Mouse (Mus musculus) spleen, postnatal 10 days (tissue): ENCODE data around the gene Prrxl1.
A peak's percentile ranks its signal among the peaks of the same experiment; 100 is the strongest.

Source experiments
- DNase-seq, 2 experiments: peaks; one replicate each; pipeline ENCODE4 v3.0.0; 2021 to 2022; ENCODE audit warnings: low spot score in 2 of 2

Gene Prrxl1

DNA sequence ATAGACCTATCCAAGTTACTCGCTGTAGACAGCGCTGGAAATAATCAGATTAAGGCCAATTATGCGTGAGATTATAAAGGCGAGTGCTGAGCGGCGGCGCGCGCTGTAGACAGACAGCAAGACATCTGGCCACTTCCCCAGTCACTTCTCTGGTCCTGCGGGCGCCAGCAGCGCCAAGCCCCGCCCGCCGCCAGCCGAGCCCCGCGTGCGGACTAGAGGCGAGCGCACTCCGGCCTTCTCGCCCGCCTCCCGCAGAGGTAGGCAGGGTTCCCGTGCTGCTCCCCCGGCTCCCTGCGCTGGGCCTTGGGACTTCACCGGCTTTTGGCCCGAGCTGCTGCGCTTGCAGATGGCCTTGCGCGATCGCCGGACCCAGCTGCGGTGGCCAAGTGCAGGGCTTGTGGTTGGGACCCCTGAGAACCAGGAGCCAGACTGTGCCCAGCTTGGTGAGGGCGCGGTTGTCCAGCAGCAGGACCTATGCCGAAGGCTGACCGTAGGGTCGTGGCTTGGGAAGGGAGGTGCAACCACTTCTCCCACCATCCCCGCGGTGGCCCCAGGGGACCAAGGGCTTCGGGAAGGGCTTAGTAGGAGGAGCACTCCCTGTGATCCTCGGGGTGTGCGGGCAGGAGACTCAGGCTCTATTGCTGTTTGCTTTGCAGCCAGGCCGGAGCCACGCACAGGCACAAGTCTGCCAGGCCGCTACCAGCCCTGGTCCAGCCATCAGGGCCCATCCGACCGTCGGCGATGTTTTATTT is at the start of gene Prrxl1:
Gene Prrxl1, plus strand, starts transcription at position 118 of the 752 bp plus-strand sequence.
- DNase-seq, result no peak

DNA sequence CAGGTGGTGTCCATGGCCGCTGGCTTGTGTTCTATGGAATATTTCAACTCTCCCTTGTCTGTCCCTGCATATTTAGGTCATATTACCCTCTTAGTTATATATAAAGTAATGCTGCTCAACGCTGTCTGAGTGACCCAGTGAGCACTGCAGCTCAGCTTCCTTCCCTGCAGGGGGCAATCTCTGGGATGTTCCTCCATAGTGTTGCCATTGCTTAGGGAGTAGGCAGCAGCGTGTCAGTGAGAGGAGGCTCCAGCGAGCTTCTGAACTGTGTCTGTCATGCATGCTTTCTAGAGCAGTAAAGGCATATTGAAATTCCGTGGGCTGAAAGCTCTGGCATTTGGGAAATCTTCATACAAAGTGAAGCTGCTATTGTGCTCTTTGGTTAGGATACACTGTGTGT is 47.4 kb upstream of the Prrxl1 start:
- no peak for DNase-seq

DNA sequence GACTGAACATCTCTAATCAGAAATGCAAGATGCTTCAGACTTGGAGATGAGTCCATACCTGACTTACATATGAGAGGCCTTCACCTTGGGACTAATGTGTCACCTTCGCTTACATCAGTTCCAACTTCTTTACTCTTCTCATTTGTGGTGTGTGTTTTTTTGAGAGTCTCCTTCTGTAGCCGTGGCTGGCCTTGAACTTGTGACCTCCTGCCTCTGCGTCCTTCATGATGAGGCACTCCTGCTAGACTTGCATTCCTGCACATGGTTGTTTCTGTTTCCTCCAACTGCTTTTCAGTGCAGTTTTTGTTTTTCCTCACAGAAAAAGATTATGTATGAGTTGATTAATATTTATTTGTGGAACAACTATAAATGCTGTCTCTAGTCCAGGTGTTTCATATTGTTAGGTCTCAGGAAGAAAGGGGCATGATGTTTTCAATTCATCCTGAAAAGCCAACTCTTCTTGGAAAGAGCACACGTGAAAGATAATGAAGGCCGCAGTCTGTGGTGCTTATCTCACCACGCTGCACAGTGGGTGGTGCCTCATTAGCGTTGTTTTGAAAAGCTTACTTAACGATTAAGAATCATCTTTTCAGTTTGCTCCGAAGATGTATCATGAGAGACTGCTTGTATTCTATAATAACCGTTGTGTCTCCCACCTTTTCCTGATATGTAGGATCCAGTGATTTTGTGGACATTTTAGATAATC is 45.9 kb upstream of the Prrxl1 start:
- no peak for DNase-seq

- DNase-seq, result no peak
These were observed 44.2 kb upstream of the Prrxl1 start for GRCm38 (mm10) chr14:32554860-32555526.

GRCm38 (mm10) chr14:32561428-32561827 is 37.8 kb upstream of the Prrxl1 start:
- DNase-seq, result no peak

DNA sequence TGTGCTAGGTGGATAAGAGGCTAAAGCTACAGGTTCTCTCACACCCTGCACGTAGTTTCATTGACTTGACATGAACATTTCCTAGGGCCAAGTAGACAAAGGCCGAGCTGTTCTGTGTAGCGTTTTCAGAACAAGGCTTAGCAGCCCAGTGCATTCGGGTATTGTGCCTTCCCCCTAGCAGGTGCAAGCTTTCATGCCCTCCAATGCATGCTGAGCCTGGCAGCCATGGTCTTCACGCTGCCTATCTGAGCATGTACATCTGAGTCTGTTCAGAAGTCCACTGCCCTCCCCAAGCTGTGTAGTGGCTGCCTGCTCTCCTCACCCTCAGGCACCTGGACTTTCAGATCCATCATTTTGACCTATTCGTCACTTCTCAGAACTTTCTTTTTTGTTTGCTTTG is 35.5 kb upstream of the Prrxl1 start:
- no peak for DNase-seq

- DNase-seq, result no peak
These were observed 26.7 kb upstream of the Prrxl1 start for GRCm38 (mm10) chr14:32572519-32572918.

DNA sequence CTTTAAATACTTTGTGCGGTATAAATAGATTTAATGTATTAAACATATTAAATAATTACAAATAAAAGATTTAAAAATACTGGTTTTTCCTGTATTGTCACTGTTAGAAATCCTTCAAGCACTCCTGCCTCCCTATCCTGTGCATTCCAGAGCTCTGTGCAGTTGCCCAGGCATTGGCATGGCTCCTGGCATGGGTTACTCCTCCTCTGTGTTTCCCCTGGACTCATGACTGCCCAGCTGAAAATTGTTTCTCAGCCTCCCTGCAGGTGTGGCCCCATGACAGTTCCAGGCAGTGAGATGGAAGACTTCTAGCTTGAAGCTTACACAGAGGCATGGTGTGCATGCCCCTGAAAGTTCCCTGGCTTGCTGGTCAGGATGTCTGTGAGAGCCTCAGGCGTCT is 20.8 kb upstream of the Prrxl1 start:
- no peak for DNase-seq

- DNase-seq, result no peak
These were observed 15.5 kb upstream of the Prrxl1 start for GRCm38 (mm10) chr14:32583696-32584095.

GRCm38 (mm10) chr14:32587013-32587784 is 12.0 kb upstream of the Prrxl1 start:
- DNase-seq, result peak; percentile 53 to 79

- no peak for DNase-seq
These were observed 8.8 kb upstream of the Prrxl1 start for GRCm38 (mm10) chr14:32590377-32590776.

- peak; percentile 37 to 80 for DNase-seq
These were observed 1.7 kb upstream of the Prrxl1 start for GRCm38 (mm10) chr14:32597232-32598231.

DNA sequence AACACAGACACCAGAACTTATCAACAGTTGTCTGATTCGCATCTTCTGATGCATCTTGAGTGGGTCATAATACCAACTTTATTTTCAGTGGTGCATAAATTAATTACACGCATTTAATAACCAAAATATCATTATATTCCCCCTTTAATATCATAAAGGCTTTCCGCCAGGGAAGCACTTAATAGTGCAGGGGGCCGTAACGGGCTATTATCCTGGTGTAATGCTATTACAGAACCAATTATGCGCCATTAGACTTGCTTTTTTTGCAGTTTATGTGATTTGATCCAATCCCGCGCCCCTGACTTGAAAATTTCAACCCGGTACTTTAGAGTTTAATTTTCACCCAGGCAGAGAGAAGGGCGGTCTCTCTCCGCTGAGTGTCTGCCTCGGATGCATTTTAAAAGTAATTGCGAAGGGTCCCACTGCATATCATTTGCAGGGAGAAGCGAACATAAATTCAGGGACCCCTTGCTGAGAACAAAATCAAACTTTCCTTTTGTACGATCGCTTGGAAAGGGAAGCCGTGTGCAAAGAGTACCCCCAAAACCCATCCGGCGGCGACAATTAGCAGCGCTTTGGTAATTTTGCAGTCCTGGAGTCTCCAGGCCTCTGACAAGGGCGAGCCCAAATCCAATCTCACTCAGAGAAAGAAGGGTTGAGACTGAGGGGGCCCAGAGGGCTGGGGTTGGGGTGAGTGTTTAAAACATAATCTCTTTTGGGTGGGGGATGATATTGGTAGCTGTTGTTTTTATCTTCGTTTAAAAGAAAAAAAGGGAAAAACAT is 579 bp upstream of the Prrxl1 start:
- DNase-seq, result no peak

GRCm38 (mm10) chr14:32600110-32600509 is 903 bp downstream of the Prrxl1 start:
- DNase-seq, result no peak

DNA sequence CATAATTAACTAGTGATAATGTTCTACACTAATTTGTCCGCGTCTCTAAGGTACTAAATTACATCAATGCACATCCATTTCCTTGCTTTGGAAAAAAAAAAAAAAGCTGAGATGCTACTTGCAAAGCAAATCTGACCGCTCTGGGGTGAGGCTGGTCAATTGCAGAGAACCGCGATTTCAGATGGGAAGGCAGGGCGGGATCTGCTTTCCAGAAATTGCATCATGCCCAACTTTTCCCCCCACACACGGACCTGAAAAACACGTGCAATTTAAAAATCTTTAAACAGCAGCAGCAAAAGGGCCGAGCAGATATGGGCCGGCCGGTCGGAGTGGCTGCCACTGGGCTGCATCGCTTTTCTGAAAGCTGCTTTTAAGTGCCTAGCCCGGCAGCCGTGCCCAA is 6.3 kb downstream of the Prrxl1 start:
- no peak for DNase-seq

DNA sequence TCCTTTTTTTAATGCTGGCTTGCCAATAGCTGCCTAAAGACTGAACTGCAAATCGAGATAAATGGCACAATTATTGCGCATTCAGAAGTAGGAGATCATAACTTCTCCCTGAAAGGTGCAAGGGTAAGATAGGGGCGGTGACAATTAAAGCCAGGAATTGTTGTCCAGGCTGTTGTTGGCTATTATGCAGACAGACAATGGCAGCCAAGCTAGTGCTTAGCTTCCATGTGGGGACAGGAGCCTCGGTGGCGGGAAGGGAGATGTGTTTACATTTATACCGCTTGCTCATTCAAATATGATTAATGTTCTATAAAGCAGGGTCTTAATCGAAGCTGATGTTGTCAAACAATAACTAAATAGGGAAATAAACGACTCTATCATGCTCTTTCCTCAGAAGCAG is 7.1 kb downstream of the Prrxl1 start:
- no peak for DNase-seq

DNA sequence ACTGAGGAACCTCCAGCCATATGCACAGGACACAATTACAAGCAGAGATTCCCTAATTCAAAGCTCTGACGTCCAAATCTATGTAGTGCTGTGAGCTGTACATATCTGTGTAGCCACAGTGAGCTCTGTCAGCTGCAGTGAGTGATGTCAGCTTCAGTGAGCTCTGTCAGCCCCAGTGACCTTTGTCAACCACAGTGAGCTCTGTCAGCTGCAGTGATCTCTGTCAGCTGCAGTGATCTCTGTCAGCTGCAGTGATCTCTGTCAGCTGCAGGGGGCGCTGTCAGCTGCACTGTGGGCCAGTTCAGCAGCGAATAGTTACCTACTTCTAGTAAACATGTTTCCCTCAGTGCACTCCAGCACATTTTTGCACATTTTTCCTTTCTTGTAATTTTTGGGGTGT is 10.2 kb downstream of the Prrxl1 start:
- DNase-seq, result peak in 1 of 2 experiments; percentile 40

DNA sequence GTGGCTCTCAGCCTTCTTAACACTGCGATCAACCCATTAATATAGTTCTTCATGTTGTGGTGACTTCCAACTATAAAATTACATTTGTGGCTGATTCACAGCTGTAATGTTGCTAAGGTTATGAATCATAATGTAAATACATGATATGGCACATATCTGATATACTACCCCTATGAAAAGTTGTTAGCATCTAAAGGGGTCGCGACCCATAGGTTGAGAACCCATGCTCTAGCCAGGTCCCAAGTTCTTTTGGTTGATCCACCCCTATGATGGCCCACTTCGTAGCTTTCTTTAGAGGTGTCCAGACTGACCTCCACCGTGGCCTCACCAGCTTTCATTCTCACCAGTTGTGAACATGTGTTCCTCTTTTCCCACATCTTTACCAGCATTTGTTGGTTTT is 18.0 kb downstream of the Prrxl1 start:
- no peak for DNase-seq

DNA sequence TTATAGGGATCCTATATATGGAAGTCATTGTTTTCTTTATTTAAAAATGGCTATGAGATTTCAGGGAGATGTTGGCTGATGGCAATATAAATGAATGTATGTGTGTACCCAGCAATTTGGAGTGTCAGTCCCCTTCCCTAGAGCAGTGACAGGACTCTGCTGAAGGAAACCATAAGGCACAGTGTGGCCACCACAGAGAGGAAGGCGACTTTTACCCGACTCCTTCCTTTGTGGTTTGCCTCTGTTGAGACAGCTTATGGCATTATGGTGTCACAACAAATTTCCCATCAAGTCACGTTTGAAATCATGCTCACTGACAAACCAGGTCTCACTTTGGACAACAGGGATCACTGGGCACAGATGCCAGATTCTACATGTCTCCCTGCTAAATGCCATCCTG is 25.0 kb downstream of the Prrxl1 start:
- no peak for DNase-seq

DNA sequence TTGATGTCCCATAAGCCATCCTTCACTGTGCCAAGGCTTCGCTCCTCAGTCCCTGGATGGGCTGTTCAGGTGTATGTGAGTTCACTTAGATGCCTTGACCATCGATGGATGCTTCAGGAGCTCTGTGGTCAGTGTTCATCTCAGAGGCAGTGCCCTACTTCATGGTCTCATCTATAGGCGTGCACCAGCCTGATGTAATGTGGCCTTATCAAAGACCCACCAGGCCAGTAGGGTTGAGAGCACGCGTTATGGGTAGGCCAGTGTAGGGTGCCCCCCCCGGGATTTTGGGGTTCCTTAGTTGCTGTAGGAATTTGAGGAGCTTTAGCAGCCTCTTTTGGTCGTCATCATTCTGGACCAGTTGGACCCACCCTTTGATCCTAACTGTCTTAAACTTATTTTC is 25.6 kb downstream of the Prrxl1 start:
- DNase-seq, result no peak
